Mouse (Mus musculus): ENCODE measurements around the gene Lrpprc.

DNA sequence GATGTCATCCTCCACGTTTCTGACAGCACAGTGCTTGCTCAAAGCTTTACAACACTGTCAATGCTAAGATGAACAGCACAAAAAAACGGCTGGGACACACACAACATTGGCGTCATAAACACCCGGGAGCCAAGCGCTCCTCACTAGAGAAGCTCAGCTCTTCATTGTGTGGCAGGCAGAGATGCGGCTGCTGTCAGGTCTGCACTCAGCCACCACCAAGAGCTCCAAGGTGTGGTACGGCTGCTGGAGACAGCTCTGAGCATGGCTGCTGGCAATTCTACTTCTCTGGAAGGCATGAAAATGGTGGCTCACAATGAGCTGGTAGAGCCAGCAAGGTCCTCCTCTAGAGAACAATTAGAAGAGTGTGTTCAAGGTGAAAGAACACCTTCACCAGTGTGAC, 81.8 kb downstream of the Lrpprc start:
- no peak for TF ChIP-seq CTCF (IDR thresholded peaks at IDR 0.05; ENCODE audit: low read depth)
- no peak for TF ChIP-seq EP300 (IDR thresholded peaks at IDR 0.05; ENCODE audit: low read depth)
